Mouse (Mus musculus) layer of hippocampus, adult 8-10 months (tissue): ENCODE data around the gene Ptpru. TPM values are rescaled to one million over a fixed set of nuclear protein-coding genes. Genes with fewer than 3 reads are reported as not detected.

ENCODE experiments used
- DNase-seq, 2 experiments: peaks; one replicate each; pipeline ENCODE4 v3.0.0; 2022; ENCODE audit warnings: low spot score in 2 of 2
- total RNA-seq, 4 experiments: library from RNA; stranded (reverse); gene quantifications; 2 replicates each; pipeline ENCODE4 v1.2.4; 2022

Ptpru gene
- total RNA-seq, 4 experiments from 2014 or later, result 80.2 to 91.8 (median 84.1) TPM

DNA sequence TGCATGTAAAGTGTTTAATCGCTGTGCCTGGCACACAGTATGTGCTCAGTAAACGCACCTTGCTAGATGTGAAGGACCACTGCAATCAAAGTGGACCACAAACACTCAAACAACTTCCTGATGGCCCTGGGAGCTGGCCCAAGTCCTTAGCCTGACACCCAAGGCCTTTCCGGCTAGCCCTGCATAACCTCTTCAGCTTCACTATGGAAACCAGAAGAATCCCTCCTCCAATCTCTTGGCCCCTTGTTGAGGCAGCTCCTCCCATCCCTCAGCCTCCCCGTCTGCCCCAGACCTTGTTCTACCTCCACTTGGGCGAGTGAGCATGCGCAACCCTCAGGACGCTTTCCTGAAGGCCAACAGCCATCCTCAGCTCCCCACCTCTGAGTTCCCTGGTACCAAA lies 51.3 kb downstream of the Ptpru start:
- DNase-seq, result no peak

DNA sequence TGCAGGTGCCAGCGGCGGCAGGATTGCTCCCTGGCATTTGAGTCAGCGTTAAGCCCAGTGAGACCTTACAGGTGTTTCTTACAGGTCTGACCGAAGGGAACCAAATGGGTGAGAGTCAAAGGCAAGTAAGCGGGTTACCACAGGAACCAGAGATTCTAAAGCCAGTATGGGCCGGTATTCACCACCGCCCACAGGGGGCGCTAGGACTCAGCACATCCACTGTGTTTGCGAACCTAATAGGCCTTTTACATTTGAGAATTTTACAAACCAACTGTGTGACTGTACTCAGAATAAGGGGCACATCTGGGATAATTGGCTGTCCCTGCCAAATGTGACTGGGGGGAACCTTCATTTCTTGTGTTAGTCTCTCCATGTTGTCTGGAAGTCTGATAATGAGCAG lies 54.1 kb downstream of the Ptpru start:
- peak in 1 of 2 experiments; percentile 39 for DNase-seq

DNA sequence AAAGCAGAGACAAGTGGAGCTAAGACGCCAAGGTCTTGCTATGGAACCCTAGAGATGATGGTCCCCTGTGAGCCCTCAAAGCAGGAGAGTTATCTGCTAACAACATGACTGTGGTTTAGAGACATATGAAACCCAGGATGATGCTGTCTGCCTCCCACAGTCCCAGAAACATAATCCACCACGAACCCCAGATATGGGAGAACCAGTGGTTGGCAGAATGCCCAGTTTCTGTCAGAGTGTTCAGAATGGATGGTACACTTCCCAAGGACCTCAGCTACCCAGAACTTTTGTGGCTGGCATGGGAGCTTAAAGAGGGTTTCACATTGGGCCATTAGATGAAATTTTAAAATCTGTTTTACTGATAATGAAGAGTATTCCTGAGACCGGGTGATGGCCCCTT lies 57.1 kb downstream of the Ptpru start:
- peak in 1 of 2 experiments; percentile 54 for DNase-seq

DNA sequence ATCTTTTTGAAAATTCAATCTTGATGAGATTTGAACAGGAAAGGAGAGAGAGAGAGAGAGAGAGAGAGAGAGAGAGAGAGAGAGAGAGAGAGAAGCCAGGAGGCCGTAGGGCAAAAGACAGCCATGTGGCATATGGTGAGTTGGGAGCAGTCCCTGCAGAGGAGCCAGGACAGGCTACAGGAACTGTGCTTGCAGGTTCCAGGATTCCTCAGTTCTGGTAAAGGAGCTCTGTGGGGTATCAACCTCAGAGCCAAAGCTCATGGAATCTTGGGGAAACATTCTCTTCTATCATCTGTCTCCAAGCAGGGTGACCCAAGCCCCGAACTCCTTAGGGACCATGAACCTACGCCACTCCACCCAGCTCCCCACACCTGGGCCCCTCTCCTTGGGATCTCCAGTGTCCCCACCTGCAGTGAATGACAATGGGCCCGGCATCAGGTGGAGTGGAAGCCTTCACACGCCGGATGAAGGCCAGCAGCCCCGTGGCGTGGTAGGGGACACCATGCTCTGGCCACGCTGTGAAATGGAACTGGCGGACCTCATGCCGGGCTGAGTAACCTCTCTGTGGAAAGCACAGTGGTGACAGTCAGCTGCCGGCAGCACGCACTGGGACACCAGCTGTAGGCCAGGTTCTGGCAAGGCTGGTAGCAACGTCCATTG lies 59.3 kb downstream of the Ptpru start:
- no peak for DNase-seq

DNA sequence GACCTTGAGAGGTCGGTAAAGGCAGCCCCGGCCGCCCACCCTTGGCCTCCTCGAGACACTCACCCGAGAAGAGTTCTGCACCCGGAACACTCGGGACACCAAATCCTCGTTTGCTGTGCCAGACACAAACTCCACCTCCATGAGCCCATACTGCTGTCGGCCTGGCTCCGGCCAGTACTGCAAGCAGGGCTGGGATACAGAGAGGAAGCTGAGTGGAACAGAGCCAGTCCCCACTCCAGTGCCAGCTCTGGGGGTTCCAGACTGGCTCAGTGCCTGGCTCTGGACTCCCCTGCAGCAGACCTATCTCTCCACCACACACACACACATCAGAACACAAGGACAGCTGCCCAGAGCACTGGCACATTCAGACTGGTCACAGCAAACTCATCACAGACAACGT lies 66.7 kb downstream of the Ptpru start:
- no peak for DNase-seq

DNA sequence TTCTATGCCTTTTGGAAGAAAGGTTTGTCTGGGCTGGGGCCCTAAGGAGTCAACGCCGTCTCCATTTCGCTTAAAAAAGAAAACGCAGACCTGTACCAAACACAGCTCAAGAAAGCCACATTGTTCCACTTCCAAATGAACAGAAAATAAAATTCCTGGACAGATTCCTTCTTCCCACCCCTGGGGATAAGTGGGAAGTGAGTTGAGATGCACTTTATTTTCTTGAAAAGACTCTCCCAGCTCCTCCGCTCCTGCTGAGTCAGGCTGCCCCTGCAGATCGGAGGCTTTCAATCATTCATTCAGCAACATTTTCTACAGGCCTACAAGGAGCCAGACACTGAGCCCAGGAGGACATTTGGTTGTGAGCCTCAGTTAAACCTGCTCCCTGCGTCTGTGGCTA lies 74.2 kb downstream of the Ptpru start:
- DNase-seq, result no peak

DNA sequence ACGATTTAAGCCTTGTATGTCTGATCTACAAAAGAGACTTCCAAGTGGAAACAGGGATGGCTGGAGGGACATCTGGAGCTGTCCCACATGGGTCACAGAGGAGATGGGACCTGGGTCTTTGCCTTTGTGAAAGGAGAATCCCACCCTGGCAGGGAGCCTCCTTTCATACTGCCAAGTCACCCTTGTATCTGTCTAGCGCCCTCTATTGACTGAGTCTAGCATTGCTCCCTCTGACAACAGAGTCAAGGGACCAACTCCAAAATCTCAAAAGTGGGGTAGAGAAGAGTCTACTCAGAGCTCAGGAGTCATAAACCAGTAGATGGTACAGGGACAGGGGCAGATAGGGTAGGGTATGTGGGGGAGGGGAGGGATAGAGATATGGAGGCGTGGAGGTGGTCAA lies 74.6 kb downstream of the Ptpru start:
- DNase-seq, result no peak

DNA sequence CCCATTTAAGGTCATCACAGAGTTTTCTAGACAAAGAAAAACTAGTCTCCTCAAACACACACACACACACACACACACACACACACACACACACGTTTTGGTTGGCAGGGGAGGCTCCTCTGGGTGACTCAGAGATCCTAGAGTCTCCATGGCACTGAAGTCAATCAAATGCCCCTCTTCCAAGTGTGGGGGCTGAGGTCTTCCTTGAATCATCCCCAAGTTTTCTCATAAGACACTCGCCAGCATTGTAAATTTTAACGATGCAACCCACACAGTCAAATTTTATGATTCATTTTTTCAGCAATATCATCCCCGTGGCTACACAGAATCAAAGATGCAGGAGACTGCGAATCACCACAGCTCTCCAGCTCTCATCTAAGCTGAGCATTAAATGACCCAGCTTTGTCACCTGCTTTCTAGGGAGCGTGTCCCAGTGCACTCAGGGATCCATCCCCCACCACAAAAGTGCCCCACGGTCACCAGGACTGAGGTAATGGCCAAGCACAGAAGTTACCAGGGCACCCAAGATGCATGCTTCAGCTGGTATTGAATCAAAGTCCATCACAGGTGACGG lies 75.8 kb downstream of the Ptpru start:
- DNase-seq, result no peak

DNA sequence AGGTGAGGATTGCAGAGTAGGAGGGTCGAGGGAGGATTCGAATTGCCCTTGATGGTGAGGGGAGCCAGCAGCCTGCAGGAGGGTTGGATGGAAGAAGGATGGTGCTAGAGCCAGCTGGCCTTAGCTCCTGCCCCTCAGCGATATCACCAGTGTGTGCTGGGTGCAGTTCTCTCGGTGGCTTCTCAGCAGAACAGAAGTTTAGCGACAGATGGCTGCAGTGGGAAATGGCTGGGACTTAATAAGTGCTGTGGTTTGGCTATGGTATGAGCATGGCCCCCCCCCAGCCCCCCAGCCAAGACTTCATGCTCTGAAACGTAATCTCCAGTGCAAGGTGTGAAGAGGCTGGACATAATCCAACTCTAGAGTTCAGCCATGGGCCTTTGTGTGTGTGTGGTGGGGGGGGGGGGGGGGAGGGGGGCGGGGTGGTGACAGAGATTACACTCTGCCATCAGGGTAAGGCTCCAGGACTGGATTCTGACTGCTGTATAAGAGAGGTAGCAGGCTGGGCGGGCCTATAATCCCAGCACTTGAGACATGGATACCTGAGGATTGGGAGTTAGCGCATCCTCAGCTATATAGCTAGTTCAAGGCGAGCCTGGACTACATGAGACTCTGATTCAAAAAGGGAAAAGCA lies 85.8 kb downstream of the Ptpru start:
- peak in 1 of 2 experiments; percentile 42 for DNase-seq

DNA sequence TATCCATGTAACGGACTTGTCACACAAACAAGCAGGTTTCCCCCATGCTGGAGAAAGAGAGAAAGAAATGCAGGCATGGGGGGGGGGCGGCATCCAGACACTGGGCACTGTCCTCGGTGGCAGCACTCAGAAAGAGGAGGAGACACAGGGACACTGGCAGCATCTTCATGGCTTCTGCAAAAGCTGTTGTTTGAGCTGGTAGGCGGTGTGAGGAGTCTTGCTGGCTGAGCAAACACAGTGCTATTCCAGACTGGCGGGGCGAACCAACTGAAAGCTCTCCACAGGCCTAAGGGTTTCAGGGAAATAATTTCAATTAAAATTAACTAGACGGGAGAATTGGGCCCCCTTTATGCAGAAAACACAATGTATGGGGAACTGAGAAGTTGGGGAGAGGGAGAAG lies 86.5 kb downstream of the Ptpru start:
- DNase-seq, result peak in 1 of 2 experiments; percentile 21

DNA sequence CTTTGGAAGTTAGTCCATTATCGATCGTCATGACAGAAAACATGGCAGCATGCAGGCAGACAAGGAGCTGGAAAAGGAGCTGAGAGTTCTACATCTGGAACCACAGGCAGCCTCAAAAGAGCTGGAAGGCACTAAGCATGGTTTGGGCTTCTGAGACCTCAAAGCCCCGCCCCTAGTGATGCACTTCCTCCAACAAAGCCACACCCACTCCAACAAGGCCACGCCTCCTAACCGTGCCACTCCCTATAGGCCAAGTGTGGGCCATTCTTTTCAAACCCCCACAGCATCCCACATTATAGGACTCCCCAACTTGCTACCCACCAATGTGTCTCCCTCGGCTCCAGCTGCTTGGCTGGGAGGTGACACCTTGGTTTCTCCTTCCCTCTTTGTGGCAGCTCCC lies 88.3 kb downstream of the Ptpru start:
- DNase-seq, result no peak

DNA sequence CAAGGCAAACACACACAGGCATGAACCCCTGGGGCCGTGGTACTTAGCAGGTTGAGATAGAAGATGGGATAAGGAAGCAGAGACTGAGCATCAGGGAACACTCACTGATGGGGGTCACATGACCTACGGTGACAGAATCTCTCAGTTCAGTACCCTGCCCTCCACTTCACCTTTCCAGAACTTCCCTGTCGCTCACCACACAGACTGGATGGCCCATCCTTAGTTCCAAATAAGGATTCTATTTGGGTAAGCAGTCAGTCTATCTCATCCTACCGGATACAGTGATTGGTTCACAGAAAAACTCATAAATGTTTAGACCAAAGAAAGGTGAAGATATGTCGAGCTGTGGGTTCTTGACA lies 93.4 kb downstream of the Ptpru start:
- DNase-seq, result no peak

DNA sequence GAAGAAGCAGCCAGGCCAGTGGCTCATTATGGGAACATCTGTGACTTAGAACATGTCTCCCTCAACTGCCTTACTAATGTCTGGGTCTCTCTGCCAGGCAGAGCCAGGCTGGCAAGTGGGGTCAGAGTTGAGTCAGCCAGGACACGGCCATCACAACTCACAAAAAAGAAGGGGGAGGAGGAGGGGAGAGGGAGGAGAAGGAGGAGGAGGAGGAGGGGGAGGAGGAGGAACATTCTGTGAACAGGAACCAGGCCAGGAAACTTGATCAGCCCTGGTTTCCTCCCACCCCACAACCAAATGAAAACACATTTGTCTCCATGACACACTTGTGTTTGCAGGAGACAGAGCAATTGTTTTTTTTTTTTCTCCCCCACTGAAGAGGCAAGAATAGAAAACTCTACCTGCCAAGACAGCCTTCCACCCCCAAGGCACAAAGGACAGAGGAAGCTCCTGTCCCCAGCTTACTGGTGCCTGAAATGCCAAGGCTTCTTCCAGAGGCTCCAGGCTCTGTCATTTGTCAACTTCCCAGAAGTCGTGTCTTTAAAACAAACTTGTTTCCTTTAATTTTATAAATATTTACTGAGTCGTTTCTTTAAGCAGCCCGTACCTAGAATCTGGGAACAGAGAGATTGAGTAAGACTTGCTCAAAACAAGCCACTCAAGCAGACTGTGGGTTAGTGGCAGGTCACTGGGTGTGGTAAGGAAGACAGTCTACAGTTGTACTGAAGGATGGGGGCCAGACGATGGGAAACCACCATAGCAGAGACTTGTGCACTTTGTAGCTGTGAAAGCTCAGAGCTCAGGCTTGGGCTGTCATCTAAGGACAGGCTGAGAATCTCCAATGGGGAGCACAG lies 94.0 kb downstream of the Ptpru start:
- DNase-seq, result no peak

DNA sequence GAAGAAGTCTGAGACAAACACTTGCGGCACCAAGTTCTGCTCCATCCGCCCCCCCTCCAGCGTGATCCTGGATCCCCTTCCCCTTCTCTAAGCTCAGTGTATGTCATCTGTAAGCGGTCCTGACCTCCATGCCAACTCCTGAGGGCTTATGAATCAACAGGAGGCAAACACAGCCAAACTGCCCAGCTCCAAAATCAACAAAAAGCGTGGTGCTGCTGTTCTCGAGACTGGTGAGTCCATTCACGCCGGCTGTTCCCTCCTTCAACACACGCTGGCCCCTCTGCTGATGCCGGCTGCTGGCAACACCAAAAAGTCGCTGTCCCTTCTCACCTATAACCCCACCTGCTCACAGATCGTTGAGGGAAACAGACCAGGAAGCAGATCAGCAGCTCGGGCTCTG lies 95.1 kb downstream of the Ptpru start:
- DNase-seq, result no peak

DNA sequence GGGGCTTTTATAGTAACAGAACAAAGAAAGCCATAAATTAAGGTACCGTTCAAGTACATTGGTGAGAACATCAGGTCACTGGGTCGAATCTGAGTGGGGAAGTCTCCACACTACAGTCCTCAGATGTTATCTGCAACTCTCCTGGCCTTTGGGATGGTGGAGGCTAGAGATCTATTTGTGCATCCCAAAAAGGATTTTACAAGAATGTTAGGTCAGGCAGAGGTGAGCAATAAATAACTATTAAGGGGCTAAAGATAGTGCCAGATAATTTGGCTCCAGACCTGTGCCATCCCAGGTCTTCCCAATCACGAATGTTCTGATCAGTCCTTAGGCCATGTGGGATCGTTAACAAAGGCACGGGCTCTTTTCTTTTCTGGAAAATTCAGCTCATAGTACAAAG lies 97.5 kb downstream of the Ptpru start:
- DNase-seq, result no peak

DNA sequence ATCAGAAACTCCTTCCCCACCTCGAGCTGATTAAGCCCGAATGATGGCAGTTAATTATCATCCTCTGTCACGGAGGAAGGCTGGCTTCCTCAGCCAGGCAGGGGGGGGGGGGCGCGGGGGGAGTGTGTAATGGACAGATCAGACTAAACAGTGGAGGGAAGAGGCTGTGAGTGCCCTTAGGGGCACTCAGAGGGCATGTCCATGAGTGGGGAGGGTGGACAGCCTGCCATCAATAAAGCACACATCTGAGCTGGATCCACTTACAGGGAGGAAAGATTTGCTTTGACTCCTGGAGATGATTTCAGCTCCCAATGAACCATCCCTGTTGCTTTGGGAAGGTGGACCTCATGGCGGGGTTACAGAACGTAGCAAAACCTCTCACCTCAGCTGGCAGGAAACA lies 109.5 kb downstream of the Ptpru start:
- no peak for DNase-seq

DNA sequence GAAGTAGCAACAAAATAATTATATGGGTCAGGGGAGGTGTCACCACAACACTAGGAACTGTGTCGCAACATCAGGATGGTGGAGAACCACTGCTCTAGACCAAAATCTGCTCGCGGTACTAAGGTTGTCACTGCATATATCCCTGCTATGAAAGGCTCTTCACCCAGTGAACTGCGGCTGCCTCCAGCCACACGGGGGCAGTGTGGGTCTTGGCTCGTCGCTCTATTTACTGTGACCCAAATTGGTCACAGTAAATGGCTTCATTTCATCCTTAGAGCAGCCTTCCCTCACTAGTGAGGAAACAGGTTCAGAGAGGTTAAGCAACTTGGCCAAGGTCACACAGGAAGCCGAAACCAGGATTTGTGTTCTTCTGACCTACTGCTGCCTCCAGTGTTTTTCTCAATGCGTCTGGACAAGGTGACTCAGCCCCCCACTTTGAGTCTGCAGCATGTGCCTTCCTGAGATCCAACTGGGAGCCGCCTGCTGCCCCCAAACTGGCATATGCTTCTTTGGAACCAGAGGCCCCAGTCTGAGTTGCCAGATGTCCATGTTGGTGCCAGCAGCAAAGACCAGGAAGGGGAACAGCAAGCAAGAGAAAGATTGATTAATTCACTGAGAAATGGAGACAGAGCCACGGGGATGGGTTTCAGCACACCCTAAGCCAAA lies 114.5 kb downstream of the Ptpru start:
- peak; percentile 38 to 51 for DNase-seq

DNA sequence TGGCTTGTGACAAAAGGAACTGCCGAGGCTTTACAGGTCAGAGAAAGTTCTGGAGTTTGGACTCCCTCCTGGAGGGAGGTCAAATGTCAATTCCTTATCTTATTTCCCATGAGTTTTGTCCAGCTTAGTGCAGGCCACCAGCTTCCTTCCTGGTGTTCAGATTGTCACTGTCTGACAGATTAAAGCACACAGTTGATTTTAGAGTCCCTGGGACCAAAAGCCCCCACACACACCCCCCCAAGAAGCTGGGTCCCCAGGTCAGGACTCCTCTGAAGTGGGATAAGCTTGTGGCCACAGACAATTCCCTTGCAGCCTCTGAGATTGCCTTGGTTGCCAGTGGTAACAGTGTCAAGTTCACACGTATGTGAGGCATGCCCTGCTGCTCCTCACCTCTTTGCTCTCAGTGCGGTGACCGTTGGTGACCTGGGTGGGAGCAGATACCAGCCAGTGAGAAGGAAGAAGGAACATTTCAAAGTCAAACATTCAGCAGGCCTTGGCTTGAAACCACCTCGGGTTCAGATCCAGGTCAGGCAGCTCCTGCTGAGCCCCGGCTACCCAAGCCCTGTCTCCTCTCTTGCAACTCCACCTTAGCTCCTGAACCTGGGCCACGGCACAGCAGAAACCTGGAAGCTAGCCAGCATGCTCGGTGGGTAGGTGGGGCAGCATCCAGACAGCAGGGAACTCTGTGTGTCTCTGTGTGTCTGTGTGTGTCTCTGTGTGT lies 115.8 kb downstream of the Ptpru start:
- no peak for DNase-seq

DNA sequence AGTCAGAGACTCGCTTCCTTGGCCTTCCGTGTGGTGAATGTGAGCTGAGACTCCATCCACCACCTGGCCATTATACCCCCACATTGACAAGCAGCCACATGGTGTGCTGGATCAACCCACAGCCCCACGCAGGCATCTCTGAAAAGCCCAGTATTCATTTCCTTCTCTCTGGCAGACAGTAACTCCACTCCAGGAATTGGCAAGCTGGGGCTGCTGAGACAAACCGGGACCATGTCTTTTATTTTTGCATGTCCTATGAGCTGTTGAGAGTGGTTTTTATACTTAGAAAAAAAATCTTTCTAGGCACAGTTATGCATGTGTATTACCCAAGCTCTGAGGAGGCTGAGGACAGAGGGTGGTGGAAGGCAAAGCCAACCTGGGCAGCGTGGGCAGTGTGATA lies 118.9 kb downstream of the Ptpru start:
- DNase-seq, result peak; percentile 22 to 44
